Mouse (Mus musculus): ENCODE data around the gene Entpd7.

GRCm38 (mm10) chr19:43709317-43709716 lies 19.8 kb downstream of the Entpd7 start:
- TF ChIP-seq GATA1 (IDR thresholded peaks at IDR 0.05; ENCODE audit: borderline replicate concordance, low read length) (no peak), FLI1 (IDR thresholded peaks at IDR 0.05; ENCODE audit: low read length) (no peak)
